Mouse (Mus musculus): Measurements from ENCODE around the gene Wscd2.

GRCm38 (mm10) chr5:113600181-113600580 is 110.0 kb downstream of the Wscd2 start:
- TF ChIP-seq REST (IDR thresholded peaks at IDR 0.05; ENCODE audit: insufficient read depth, insufficient read length) (no peak), MYOG (IDR thresholded peaks at IDR 0.05; ENCODE audit: control insufficient read depth in 1 of 3, insufficient read depth in 1 of 3, insufficient read length in 2 of 3, low read depth in 2 of 3) (no peak), POLR2A (IDR thresholded peaks at IDR 0.05; ENCODE audit: insufficient read length, low read depth) (no peak), MYOD1 (IDR thresholded peaks at IDR 0.05; ENCODE audit: control insufficient read depth in 1 of 3, insufficient read length in 2 of 3, low read depth in 2 of 3) (no peak), USF1 (IDR thresholded peaks at IDR 0.05; ENCODE audit: low read depth) (no peak), TCF3 (IDR thresholded peaks at IDR 0.05; ENCODE audit: insufficient read length, low read depth) (no peak), MAX (IDR thresholded peaks at IDR 0.05; ENCODE audit: low read depth) (no peak), E2F4 (IDR thresholded peaks at IDR 0.05; ENCODE audit: insufficient read depth) (no peak)
